Mouse (Mus musculus): ENCODE measurements around the gene Wnt4. TPM values are rescaled to one million over a fixed set of nuclear protein-coding genes. Genes with fewer than 3 reads are reported as not detected.

Wnt4 gene
- polyA plus RNA-seq, 1 experiment from 2014 or later: 0.48 TPM

- Histone ChIP-seq H3K4me3 (ENCODE audit: low read length) (no peak overlapping the region), H3K27ac (ENCODE audit: low read length) (no peak overlapping the region), H3K4me1 (replicated peaks; ENCODE audit: control insufficient read depth, insufficient read depth, low read length) (no peaks in the 10 kb centered on the region), H3K36me3 (ENCODE audit: control insufficient read depth, insufficient read depth, low read length) (no peaks in the 10 kb centered on the region), H3K4me2 (ENCODE audit: low read depth, low read length) (no peak overlapping the region), H3K27me3 (ENCODE audit: control insufficient read depth, insufficient read depth, low read depth, low read length) (no peaks in the 10 kb centered on the region), H3K9me3 (ENCODE audit: control insufficient read depth, low read length) (no peaks in the 10 kb centered on the region), H3K9ac (ENCODE audit: low read length) (no peak overlapping the region)
- 72% methylated on average over 3 of the region's 4 CpGs for WGBS
- no peak for ATAC-seq (ENCODE audit: low read depth)
Observed at GRCm38 (mm10) chr4:137297611-137298010, 20.3 kb downstream of the Wnt4 start.

GRCm38 (mm10) chr4:137298406-137298805, 21.1 kb downstream of the Wnt4 start:
- Histone ChIP-seq H3K4me1 (replicated peaks; ENCODE audit: control insufficient read depth, insufficient read depth, low read length) (no peaks in the 10 kb centered on the region), H3K4me3 (ENCODE audit: low read length) (no peak overlapping the region), H3K4me2 (ENCODE audit: low read depth, low read length) (no peak overlapping the region), H3K9me3 (ENCODE audit: control insufficient read depth, low read length) (no peaks in the 10 kb centered on the region), H3K9ac (ENCODE audit: low read length) (no peak overlapping the region), H3K27ac (ENCODE audit: low read length) (no peak overlapping the region), H3K36me3 (ENCODE audit: control insufficient read depth, insufficient read depth, low read length) (no peaks in the 10 kb centered on the region), H3K27me3 (ENCODE audit: control insufficient read depth, insufficient read depth, low read depth, low read length) (no peaks in the 10 kb centered on the region)
- ATAC-seq (ENCODE audit: low read depth): no peak
- WGBS: 69% methylated on average over 8 of the region's 8 CpGs

GRCm38 (mm10) chr4:137300227-137300626, 22.9 kb downstream of the Wnt4 start:
- Histone ChIP-seq H3K4me1 (replicated peaks; ENCODE audit: control insufficient read depth, insufficient read depth, low read length) (no peaks in the 10 kb centered on the region), H3K4me3 (ENCODE audit: low read length) (no peak overlapping the region), H3K36me3 (ENCODE audit: control insufficient read depth, insufficient read depth, low read length) (no peaks in the 10 kb centered on the region), H3K4me2 (ENCODE audit: low read depth, low read length) (no peak overlapping the region), H3K9ac (ENCODE audit: low read length) (no peak overlapping the region), H3K9me3 (ENCODE audit: control insufficient read depth, low read length) (no peaks in the 10 kb centered on the region), H3K27me3 (ENCODE audit: control insufficient read depth, insufficient read depth, low read depth, low read length) (no peaks in the 10 kb centered on the region), H3K27ac (ENCODE audit: low read length) (no peak overlapping the region)
- 85% methylated on average over 13 of the region's 13 CpGs for WGBS
- ATAC-seq (ENCODE audit: low read depth): no peak

- Histone ChIP-seq H3K4me2 (ENCODE audit: low read depth, low read length) (no peak overlapping the region), H3K9me3 (ENCODE audit: control insufficient read depth, low read length) (no peaks in the 10 kb centered on the region), H3K36me3 (ENCODE audit: control insufficient read depth, insufficient read depth, low read length) (no peaks in the 10 kb centered on the region), H3K4me3 (ENCODE audit: low read length) (no peak overlapping the region), H3K9ac (ENCODE audit: low read length) (no peak overlapping the region), H3K27me3 (ENCODE audit: control insufficient read depth, insufficient read depth, low read depth, low read length) (no peaks in the 10 kb centered on the region), H3K4me1 (replicated peaks; ENCODE audit: control insufficient read depth, insufficient read depth, low read length) (no peaks in the 10 kb centered on the region; the same call in 1 of the 2 replicates), H3K27ac (ENCODE audit: low read length) (no peak overlapping the region)
- WGBS: 54% methylated on average over 16 of the region's 16 CpGs
- no peak for ATAC-seq (ENCODE audit: low read depth)
Observed at GRCm38 (mm10) chr4:137301635-137302034, 24.3 kb downstream of the Wnt4 start.

GRCm38 (mm10) chr4:137304106-137304505, 26.8 kb downstream of the Wnt4 start:
- H3K4me1 ChIP-seq (replicated peaks; ENCODE audit: control insufficient read depth, insufficient read depth, low read length): no peaks in the 10 kb centered on the region; the same call in 1 of the 2 replicates
- ATAC-seq (ENCODE audit: low read depth): no peak
- 78% methylated on average over 7 of the region's 7 CpGs for WGBS

GRCm38 (mm10) chr4:137305066-137305465, 27.8 kb downstream of the Wnt4 start:
- H3K27ac ChIP-seq (ENCODE audit: low read length): no peak overlapping the region
- 82% methylated on average over 7 of the region's 7 CpGs for WGBS

More at GRCm38 (mm10) chr4:137304106-137304505, 26.8 kb downstream of the Wnt4 start:
- Histone ChIP-seq H3K4me3 (ENCODE audit: low read length) (no peak overlapping the region), H3K27me3 (ENCODE audit: control insufficient read depth, insufficient read depth, low read depth, low read length) (no peaks in the 10 kb centered on the region), H3K27ac (ENCODE audit: low read length) (no peak overlapping the region), H3K9ac (ENCODE audit: low read length) (no peak overlapping the region), H3K36me3 (ENCODE audit: control insufficient read depth, insufficient read depth, low read length) (no peaks in the 10 kb centered on the region), H3K9me3 (ENCODE audit: control insufficient read depth, low read length) (no peaks in the 10 kb centered on the region), H3K4me2 (ENCODE audit: low read depth, low read length) (no peak overlapping the region)

GRCm38 (mm10) chr4:137305831-137306576, 28.7 kb downstream of the Wnt4 start:
- Histone ChIP-seq H3K4me3 (ENCODE audit: low read length) (no peak overlapping the region), H3K9ac (ENCODE audit: low read length) (no peak overlapping the region), H3K9me3 (ENCODE audit: control insufficient read depth, low read length) (no peaks in the 10 kb centered on the region), H3K36me3 (ENCODE audit: control insufficient read depth, insufficient read depth, low read length) (no peaks in the 10 kb centered on the region), H3K27me3 (ENCODE audit: control insufficient read depth, insufficient read depth, low read depth, low read length) (no peaks in the 10 kb centered on the region), H3K4me2 (ENCODE audit: low read depth, low read length) (no peak overlapping the region), H3K4me1 (replicated peaks; ENCODE audit: control insufficient read depth, insufficient read depth, low read length) (no peaks in the 10 kb centered on the region; the same call in 1 of the 2 replicates), H3K27ac (ENCODE audit: low read length) (no peak overlapping the region)
- no peak for ATAC-seq (ENCODE audit: low read depth)
- WGBS: 60% methylated on average over 13 of the region's 13 CpGs

More at GRCm38 (mm10) chr4:137305066-137305465, 27.8 kb downstream of the Wnt4 start:
- Histone ChIP-seq H3K27me3 (ENCODE audit: control insufficient read depth, insufficient read depth, low read depth, low read length) (no peaks in the 10 kb centered on the region), H3K4me3 (ENCODE audit: low read length) (no peak overlapping the region), H3K36me3 (ENCODE audit: control insufficient read depth, insufficient read depth, low read length) (no peaks in the 10 kb centered on the region), H3K9ac (ENCODE audit: low read length) (no peak overlapping the region), H3K4me2 (ENCODE audit: low read depth, low read length) (no peak overlapping the region), H3K9me3 (ENCODE audit: control insufficient read depth, low read length) (no peaks in the 10 kb centered on the region), H3K4me1 (replicated peaks; ENCODE audit: control insufficient read depth, insufficient read depth, low read length) (no peaks in the 10 kb centered on the region; the same call in 1 of the 2 replicates)
- ATAC-seq (ENCODE audit: low read depth): no peak

- Histone ChIP-seq H3K4me2 (ENCODE audit: low read depth, low read length) (no peak overlapping the region), H3K9ac (ENCODE audit: low read length) (no peak overlapping the region), H3K9me3 (ENCODE audit: control insufficient read depth, low read length) (no peaks in the 10 kb centered on the region), H3K36me3 (ENCODE audit: control insufficient read depth, insufficient read depth, low read length) (no peaks in the 10 kb centered on the region), H3K4me3 (ENCODE audit: low read length) (no peak overlapping the region), H3K4me1 (replicated peaks; ENCODE audit: control insufficient read depth, insufficient read depth, low read length) (no peaks in the 10 kb centered on the region; the same call in 1 of the 2 replicates), H3K27me3 (ENCODE audit: control insufficient read depth, insufficient read depth, low read depth, low read length) (no peaks in the 10 kb centered on the region), H3K27ac (ENCODE audit: low read length) (no peak overlapping the region)
- 58% methylated on average over 8 of the region's 8 CpGs for WGBS
- ATAC-seq (ENCODE audit: low read depth): no peak
Observed at GRCm38 (mm10) chr4:137306577-137306888, 29.2 kb downstream of the Wnt4 start.

- Histone ChIP-seq H3K36me3 (ENCODE audit: control insufficient read depth, insufficient read depth, low read length) (no peaks in the 10 kb centered on the region), H3K4me1 (replicated peaks; ENCODE audit: control insufficient read depth, insufficient read depth, low read length) (no peaks in the 10 kb centered on the region; the same call in 1 of the 2 replicates), H3K27me3 (ENCODE audit: control insufficient read depth, insufficient read depth, low read depth, low read length) (no peaks in the 10 kb centered on the region), H3K27ac (ENCODE audit: low read length) (no peak overlapping the region), H3K4me2 (ENCODE audit: low read depth, low read length) (no peak overlapping the region), H3K9ac (ENCODE audit: low read length) (no peak overlapping the region), H3K9me3 (ENCODE audit: control insufficient read depth, low read length) (no peaks in the 10 kb centered on the region), H3K4me3 (ENCODE audit: low read length) (no peak overlapping the region)
- no peak for ATAC-seq (ENCODE audit: low read depth)
- 48% methylated on average over 19 of the region's 19 CpGs for WGBS
Observed at GRCm38 (mm10) chr4:137306991-137307706, 29.9 kb downstream of the Wnt4 start.
